26 mouse cellular contexts compared by ENCODE assay signal in the genomic region with DNA sequence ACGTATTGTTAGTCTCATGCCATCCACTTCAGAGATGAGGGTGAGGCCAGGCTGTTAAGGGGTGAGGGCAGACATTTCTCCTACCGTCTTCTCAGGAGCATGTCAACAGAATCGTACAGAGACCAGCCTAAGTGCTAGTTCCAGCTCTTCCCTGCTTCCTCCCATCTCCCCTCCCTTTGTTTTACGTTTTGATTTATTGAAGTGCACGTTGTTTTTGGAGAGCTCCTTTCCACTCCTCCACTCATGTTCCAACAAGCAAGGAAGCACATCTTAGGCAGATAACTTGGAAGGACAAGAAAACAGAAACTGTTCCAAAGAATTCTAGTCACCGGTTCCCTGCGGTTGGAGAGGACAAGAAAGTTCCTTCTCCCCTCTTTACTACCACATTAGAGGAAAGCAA. TPM values are rescaled to one million over a fixed set of nuclear protein-coding genes. Genes with fewer than 3 reads are reported as not detected.
DNase-seq lines count a peak whose midpoint lies in the region; ATAC-seq lines count a peak whose summit lies in the region.
"Had no signal": no experiment of that assay in that cellular context is flagged by ENCODE, and none has a peak within 500 bp of the region (broad histone marks: within the 10 kb centered on the region; RNA-seq: fewer than 3 reads in every experiment).

No protein-coding gene starts in this region.

- no peak overlapping the region for H3K4me2 ChIP-seq in kidney, embryonic 14.5 days (replicated peaks; ENCODE audit: low read depth, low read length)
- peak overlapping the region; percentile 6; the same call in 1 of the 2 replicates for H3K4me2 ChIP-seq in kidney, embryonic 16.5 days (replicated peaks; ENCODE audit: low read depth, low read length)
- H3K4me2 ChIP-seq: embryonic facial prominence, embryonic 13.5 days; embryonic facial prominence, embryonic 15.5 days; forebrain, embryonic 13.5 days; forebrain, embryonic 15.5 days had no signal

- WGBS in kidney, embryonic 14.5 days: 11% methylated on average over 7 of the region's 7 CpGs
- WGBS in kidney, embryonic 16.5 days: 10% methylated on average over 7 of the region's 7 CpGs

- H3K27ac ChIP-seq in kidney, embryonic 14.5 days (ENCODE audit: low read depth, low read length): no peak overlapping the region
- no peak overlapping the region for H3K27ac ChIP-seq in kidney, embryonic 16.5 days (ENCODE audit: low read length)
- H3K27ac ChIP-seq: embryonic facial prominence, embryonic 13.5 days; embryonic facial prominence, embryonic 15.5 days; forebrain, embryonic 13.5 days; forebrain, embryonic 15.5 days had no signal

- H3K27me3 ChIP-seq in kidney, embryonic 14.5 days (ENCODE audit: control insufficient read depth, insufficient read depth, low read length): no peaks in the 10 kb centered on the region
- H3K27me3 ChIP-seq in kidney, embryonic 16.5 days (ENCODE audit: insufficient read depth, low read length): no peaks in the 10 kb centered on the region
- H3K27me3 ChIP-seq: CH12.LX; embryonic facial prominence, embryonic 15.5 days; forebrain, embryonic 13.5 days; forebrain, embryonic 15.5 days had no signal

- no peak overlapping the region for H3K4me3 ChIP-seq in kidney, embryonic 14.5 days (ENCODE audit: low read length)
- H3K4me3 ChIP-seq in kidney, embryonic 16.5 days (ENCODE audit: low read length): no peak overlapping the region
- H3K4me3 ChIP-seq: embryonic facial prominence, embryonic 13.5 days; embryonic facial prominence, embryonic 15.5 days; erythroblast, embryonic 14.5 days; forebrain, embryonic 13.5 days; forebrain, embryonic 15.5 days had no signal

- DNase-seq in kidney, postnatal 14 days: no peak
- no peak for DNase-seq in kidney, adult 9 months
- DNase-seq in fat pad, adult 2 months (ENCODE audit: extremely low read depth, low read depth, low spot score): peak; percentile 49
- DNase-seq: adrenal gland, adult 8-10 months; adrenal gland, postnatal 14 days; adrenal gland, postnatal 36 days; B cell, adult 2 months; cerebellum, adult 11-12 months; cerebellum, adult 2 months; cerebellum, adult 9-10 months; cerebellum, postnatal 14 days; cerebellum, postnatal 36 days; embryo, embryonic 11 days; forebrain, postnatal 0 days had no signal

- peak; percentile 72 for ATAC-seq in kidney, embryonic 14.5 days (ENCODE audit: low FRiP score, low TSS enrichment)
- peak; percentile 59; the same call in 1 of the 2 replicates for ATAC-seq in kidney, embryonic 16.5 days (ENCODE audit: low FRiP score, low TSS enrichment)
- ATAC-seq: activated CD4-positive, CD25-positive, alpha-beta regulatory T cell, adult 4 months; CD4-positive, CD25-positive, alpha-beta regulatory T cell, adult 4 months; forebrain, embryonic 13.5 days; forebrain, embryonic 15.5 days; forebrain, postnatal 0 days; Patski had no signal

- peaks cover 7% of the 10 kb centered on the region; the same call in 1 of the 2 replicates for H3K4me1 ChIP-seq in kidney, embryonic 14.5 days (ENCODE audit: control insufficient read depth, insufficient read depth, low read length)
- H3K4me1 ChIP-seq in kidney, embryonic 16.5 days (ENCODE audit: insufficient read depth, low read length): 0 out of 2 replicates have a peak, but pooled peaks cover 11% of the 10 kb centered on the region
- H3K4me1 ChIP-seq: embryonic facial prominence, embryonic 15.5 days; forebrain, embryonic 15.5 days had no signal

- no peaks in the 10 kb centered on the region for H3K36me3 ChIP-seq in kidney, embryonic 14.5 days (ENCODE audit: control insufficient read depth, insufficient read depth, low read length)
- H3K36me3 ChIP-seq in kidney, embryonic 16.5 days (ENCODE audit: insufficient read depth, low read length): no peaks in the 10 kb centered on the region
- H3K36me3 ChIP-seq: embryonic facial prominence, embryonic 13.5 days; embryonic facial prominence, embryonic 15.5 days; forebrain, embryonic 15.5 days; G1E had no signal

- no peaks in the 10 kb centered on the region for H3K9me3 ChIP-seq in kidney, embryonic 14.5 days (ENCODE audit: control insufficient read depth, low read length)
- no peaks in the 10 kb centered on the region for H3K9me3 ChIP-seq in kidney, embryonic 16.5 days (ENCODE audit: low read length)
- H3K9me3 ChIP-seq: embryonic facial prominence, embryonic 13.5 days; embryonic facial prominence, embryonic 15.5 days; forebrain, embryonic 13.5 days; forebrain, embryonic 15.5 days; G1E had no signal

- H3K9ac ChIP-seq in kidney, embryonic 14.5 days (ENCODE audit: low read depth, low read length): no peak overlapping the region
- no peak overlapping the region for H3K9ac ChIP-seq in kidney, embryonic 16.5 days (replicated peaks; ENCODE audit: low read length)
- H3K9ac ChIP-seq: embryonic facial prominence, embryonic 13.5 days; embryonic facial prominence, embryonic 15.5 days; forebrain, embryonic 13.5 days; forebrain, embryonic 15.5 days; forebrain, postnatal 0 days had no signal

RNA-seq across cellular contexts. Expression of a gene that starts 52.9 kb away (rescaled TPM):
- polyA plus RNA-seq in kidney, embryonic 14.5 days (2014; fragmentation: Nextera tagmentation; extraction: Ambion mirVana): 18.1 and 29.7 TPM in 2 replicates
- 23.4 and 24.0 TPM in 2 replicates for polyA plus RNA-seq in kidney, embryonic 16.5 days (2015; fragmentation: Nextera tagmentation; extraction: Ambion mirVana)
- polyA plus RNA-seq: activated CD4-positive, CD25-positive, alpha-beta regulatory T cell, adult 4 months; CD4-positive, CD25-positive, alpha-beta regulatory T cell, adult 4 months; erythroblast, embryonic 14.5 days; G1E; Patski had no signal
